Comparison of ENCODE assay signal across 13 mouse cellular contexts in the genomic region with DNA sequence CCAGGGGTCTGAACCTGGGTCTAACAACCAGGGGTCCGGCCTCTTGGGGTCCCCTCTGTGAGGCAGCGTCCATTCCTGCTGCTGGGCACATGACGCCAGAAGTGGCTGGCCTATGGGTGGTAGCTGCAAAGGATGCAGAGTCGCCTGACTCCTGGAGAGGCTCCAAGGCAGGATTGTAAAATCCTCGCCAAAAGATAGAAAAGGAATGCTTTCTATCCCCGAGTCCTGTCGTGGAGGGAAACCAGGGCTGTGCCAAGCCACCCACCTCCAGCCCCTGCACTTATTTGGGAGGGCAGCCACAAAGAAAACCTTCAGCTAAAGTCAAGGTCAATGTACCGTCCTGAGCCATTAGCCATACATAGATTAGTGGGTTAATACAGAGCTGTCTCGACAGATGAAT.
DNase-seq lines count a peak whose midpoint lies in the region; ATAC-seq and TF ChIP-seq lines count a peak whose summit lies in the region.
"Had no signal": no experiment of that assay in that cellular context is flagged by ENCODE, and none has a peak within 500 bp of the region (broad histone marks: within the 10 kb centered on the region; RNA-seq: fewer than 3 reads in every experiment).

No protein-coding gene starts in this region.

- no peak overlapping the region for H3K9ac ChIP-seq in hindbrain, embryonic 12.5 days
- H3K9ac ChIP-seq in heart, postnatal 0 days (replicated peaks; ENCODE audit: low read depth, low read length) = no peak overlapping the region
- H3K9ac ChIP-seq: lung, embryonic 15.5 days; midbrain, embryonic 12.5 days had no signal

- no peaks in the 10 kb centered on the region for H3K36me3 ChIP-seq in hindbrain, embryonic 10.5 days
- no peaks in the 10 kb centered on the region for H3K36me3 ChIP-seq in hindbrain, embryonic 12.5 days
- no peaks in the 10 kb centered on the region for H3K36me3 ChIP-seq in heart, postnatal 0 days (replicated peaks; ENCODE audit: control insufficient read depth, insufficient read depth, low read length)
- H3K36me3 ChIP-seq: lung, embryonic 15.5 days; midbrain, embryonic 12.5 days had no signal

- peaks cover 3% of the 10 kb centered on the region; the same call in 1 of the 2 replicates for H3K27me3 ChIP-seq in hindbrain, embryonic 10.5 days (ENCODE audit: insufficient read depth, poor library complexity, severe bottlenecking)
- H3K27me3 ChIP-seq in hindbrain, embryonic 12.5 days = no peaks in the 10 kb centered on the region
- H3K27me3 ChIP-seq in heart, postnatal 0 days (ENCODE audit: control insufficient read depth, insufficient read depth, low read length) = no peaks in the 10 kb centered on the region
- H3K27me3 ChIP-seq: lung, embryonic 15.5 days; midbrain, embryonic 12.5 days had no signal

- H3K4me1 ChIP-seq in hindbrain, embryonic 10.5 days (replicated peaks) = peaks cover 42% of the 10 kb centered on the region
- H3K4me1 ChIP-seq in hindbrain, embryonic 12.5 days = peaks cover 45% of the 10 kb centered on the region
- peaks cover 46% of the 10 kb centered on the region for H3K4me1 ChIP-seq in heart, postnatal 0 days (ENCODE audit: control insufficient read depth, insufficient read depth)

- 84% methylated on average over 9 of the region's 9 CpGs for whole genome bisulfite sequencing in hindbrain, embryonic 10.5 days
- 81% methylated on average over 9 of the region's 9 CpGs for WGBS in hindbrain, embryonic 12.5 days
- 13% methylated on average over 9 of the region's 9 CpGs for WGBS in heart, postnatal 0 days

- TF ChIP-seq CTCF in heart, postnatal 0 days (IDR thresholded peaks at IDR 0.05; ENCODE audit: low read depth) = no peak

- peak; percentile 98 for TF ChIP-seq EP300 in heart, postnatal 0 days (IDR thresholded peaks at IDR 0.05; ENCODE audit: low read depth)

- peak overlapping the region; percentile 84 for H3K27ac ChIP-seq in hindbrain, embryonic 10.5 days
- no peak overlapping the region for H3K27ac ChIP-seq in hindbrain, embryonic 12.5 days
- H3K27ac ChIP-seq in heart, postnatal 0 days (ENCODE audit: low read depth) = peak overlapping the region; percentile 90
- H3K27ac ChIP-seq: lung, embryonic 15.5 days had no signal

- H3K4me2 ChIP-seq in hindbrain, embryonic 12.5 days (replicated peaks) = no peak overlapping the region
- no peak overlapping the region for H3K4me2 ChIP-seq in heart, postnatal 0 days (ENCODE audit: low read depth, low read length)
- H3K4me2 ChIP-seq: lung, embryonic 15.5 days; midbrain, embryonic 12.5 days had no signal

- DNase-seq in hindbrain, embryonic 10.5 days (ENCODE audit: low spot score) = no peak
- DNase-seq in ovary, postnatal 36 days (ENCODE audit: low spot score) = peak; percentile 53
- DNase-seq in ovary, postnatal 14 days (ENCODE audit: low spot score) = no peak
- DNase-seq in heart, postnatal 0 days (ENCODE audit: low spot score) = peak; percentile 91
- DNase-seq in frontal cortex, postnatal 36 days (ENCODE audit: low spot score in 2 of 2) = no peak
- DNase-seq in cerebellum, postnatal 36 days = no peak
- DNase-seq: cerebellum, postnatal 14 days; kidney, postnatal 25 days; retina, postnatal 1 day; thymus, postnatal 14 days had no signal

- H3K4me3 ChIP-seq in hindbrain, embryonic 10.5 days = no peak overlapping the region
- no peak overlapping the region for H3K4me3 ChIP-seq in hindbrain, embryonic 12.5 days
- H3K4me3 ChIP-seq in heart, postnatal 0 days (ENCODE audit: low read depth, low read length) = no peak overlapping the region
- H3K4me3 ChIP-seq: lung, embryonic 15.5 days; midbrain, embryonic 12.5 days had no signal

- no peaks in the 10 kb centered on the region for H3K9me3 ChIP-seq in hindbrain, embryonic 10.5 days
- H3K9me3 ChIP-seq in hindbrain, embryonic 12.5 days (replicated peaks) = no peaks in the 10 kb centered on the region
- no peaks in the 10 kb centered on the region for H3K9me3 ChIP-seq in heart, postnatal 0 days (replicated peaks; ENCODE audit: control insufficient read depth, low read length)
- H3K9me3 ChIP-seq: lung, embryonic 15.5 days; midbrain, embryonic 12.5 days had no signal

- ATAC-seq in hindbrain, embryonic 12.5 days (ENCODE audit: low FRiP score) = no peak
- peak; percentile 89 for ATAC-seq in heart, postnatal 0 days (ENCODE audit: insufficient read depth, low read depth)

Comparison
In these comparisons a context has a peak if more than half of its experiments do, and no peak if none do; other contexts are left out.
1. DNase-seq: peak in ovary, postnatal 36 days (single experiment) and heart, postnatal 0 days (single experiment); none in hindbrain, embryonic 10.5 days (single experiment), ovary, postnatal 14 days (single experiment), frontal cortex, postnatal 36 days (0 of 2) and cerebellum, postnatal 36 days (0 of 2).